Mouse (Mus musculus) CH12.LX (cell line): ENCODE data around the gene Fbxo5. TPM values are rescaled to one million over a fixed set of nuclear protein-coding genes. Genes with fewer than 3 reads are reported as not detected.

Source experiments
- DNase-seq: peaks from one replicate; pipeline ENCODE4 v3.0.0-alpha.2; 2013; ENCODE audit errors: extremely low read depth
- H3K27ac ChIP-seq: 2 replicates; pipeline ENCODE4 v1.5.1; 2012; ENCODE audit warnings: low read depth, mild to moderate bottlenecking, control low read depth, moderate library complexity; ENCODE audit not compliant: insufficient read depth
- H3K27me3 ChIP-seq: replicated peaks from 2 replicates; pipeline ENCODE3; 2012; ENCODE audit warnings: inconsistent platforms
- H3K36me3 ChIP-seq, 2 experiments: replicated peaks in 1 of 2; 2 replicates each; pipeline versions ENCODE3 to v1.6.1; 2012; ENCODE audit warnings: inconsistent platforms in 1 of 2, low read length in 1 of 2, mild to moderate bottlenecking in 1 of 2, mixed read lengths in 1 of 2, moderate library complexity in 1 of 2; ENCODE audit not compliant: control insufficient read depth in 1 of 2, insufficient read depth in 1 of 2
- H3K4me1 ChIP-seq, 2 experiments: 2 replicates each; pipeline ENCODE4 v1.6.1; 2012; ENCODE audit warnings: inconsistent platforms in 1 of 2, moderate library complexity in 1 of 2; ENCODE audit not compliant: insufficient read depth in 2 of 2, control insufficient read depth in 1 of 2
- H3K4me2 ChIP-seq: 2 replicates; pipeline ENCODE4 v1.6.1; 2012; ENCODE audit warnings: low read depth, mild to moderate bottlenecking, control low read depth; ENCODE audit not compliant: poor library complexity, insufficient read depth, severe bottlenecking
- H3K4me3 ChIP-seq, 3 experiments: fragments of 150-350 bp in 1 of 3; sonication (generic) in 1 of 3; replicated peaks in 1 of 3; 2 replicates each; pipeline versions ENCODE3 to v1.5.1; 2011 to 2012; ENCODE audit warnings: low read depth in 2 of 3, low read length in 2 of 3, mild to moderate bottlenecking in 2 of 3, moderate library complexity in 2 of 3, control low read depth in 1 of 3, improper control_type of control experiment in 1 of 3, inconsistent platforms in 1 of 3, mixed read lengths in 1 of 3; ENCODE audit not compliant: poor library complexity in 1 of 3
- H3K79me2 ChIP-seq: replicated peaks from 2 replicates; pipeline ENCODE4 v1.6.1; 2012; ENCODE audit warnings: mild to moderate bottlenecking, moderate library complexity; ENCODE audit not compliant: control insufficient read depth, poor library complexity, insufficient read depth, severe bottlenecking; ENCODE audit errors: extremely low read depth
- H3K9ac ChIP-seq: 2 replicates; pipeline ENCODE4 v1.6.1; 2012; ENCODE audit warnings: low read depth, mild to moderate bottlenecking, control low read depth, moderate library complexity; ENCODE audit not compliant: insufficient read depth
- H3K9me3 ChIP-seq: replicated peaks from 2 replicates; pipeline ENCODE3; 2012; ENCODE audit warnings: low read length, inconsistent platforms, mixed read lengths
- BHLHE40 ChIP-seq: IDR thresholded peaks from 2 replicates; pipeline ENCODE4 v1.6.1; 2011; ENCODE audit warnings: mild to moderate bottlenecking, low read depth, low read length, improper control_type of control experiment
- CHD1 ChIP-seq: IDR thresholded peaks from 2 replicates; pipeline ENCODE4 v1.6.1; 2012; ENCODE audit warnings: low read depth, low read length, improper control_type of control experiment, inconsistent platforms
- CTCF ChIP-seq, 2 experiments: IDR thresholded peaks in 1 of 2; conservative IDR thresholded peaks in 1 of 2; 2 replicates each; pipeline ENCODE4 v1.5.1; 2011 to 2012; ENCODE audit warnings: low read depth in 2 of 2, low read length in 2 of 2, improper control_type of control experiment in 1 of 2, inconsistent platforms in 1 of 2, mild to moderate bottlenecking in 1 of 2, moderate library complexity in 1 of 2
- E2F4 ChIP-seq: IDR thresholded peaks from 2 replicates; pipeline ENCODE4 v1.6.1; 2011; ENCODE audit warnings: low read depth, low read length, improper control_type of control experiment; ENCODE audit not compliant: insufficient replicate concordance
- ELF1 ChIP-seq: IDR thresholded peaks from 2 replicates; pipeline ENCODE4 v1.6.1; 2014; ENCODE audit warnings: low read depth, mild to moderate bottlenecking, inconsistent platforms, low read length, improper control_type of control experiment
- ETS1 ChIP-seq: conservative IDR thresholded peaks from 2 replicates; pipeline ENCODE4 v1.6.1; 2012; ENCODE audit warnings: low read depth, mild to moderate bottlenecking, inconsistent platforms, low read length, improper control_type of control experiment, moderate library complexity
- HCFC1 ChIP-seq: IDR thresholded peaks from 2 replicates; pipeline ENCODE4 v1.6.1; 2012; ENCODE audit warnings: low read depth, mild to moderate bottlenecking, inconsistent platforms, low read length, improper control_type of control experiment
- IRF4 ChIP-seq: IDR thresholded peaks from 2 replicates; pipeline ENCODE4 v1.6.1; 2014; ENCODE audit warnings: low read depth, mild to moderate bottlenecking, inconsistent platforms, low read length, improper control_type of control experiment
- JUN ChIP-seq: IDR thresholded peaks from 2 replicates; pipeline ENCODE4 v1.6.1; 2011; ENCODE audit warnings: low read depth, mild to moderate bottlenecking, low read length, improper control_type of control experiment, moderate library complexity; ENCODE audit not compliant: insufficient read depth
- JUND ChIP-seq: conservative IDR thresholded peaks from 2 replicates; pipeline ENCODE4 v1.6.1; 2011; ENCODE audit warnings: low read depth, low read length, improper control_type of control experiment
- KAT2A ChIP-seq: IDR thresholded peaks from 2 replicates; pipeline ENCODE4 v1.6.1; 2012; ENCODE audit warnings: low read length, improper control_type of control experiment, inconsistent platforms; ENCODE audit not compliant: insufficient replicate concordance
- MAFK ChIP-seq: IDR thresholded peaks from 2 replicates; pipeline ENCODE4 v1.6.1; 2011; ENCODE audit warnings: low read length, improper control_type of control experiment; ENCODE audit not compliant: insufficient replicate concordance
- MAZ ChIP-seq: IDR thresholded peaks from 2 replicates; pipeline ENCODE4 v1.6.1; 2012; ENCODE audit warnings: low read depth, mild to moderate bottlenecking, inconsistent platforms, low read length, improper control_type of control experiment, moderate library complexity
- MEF2A ChIP-seq: IDR thresholded peaks from 2 replicates; pipeline ENCODE4 v1.6.1; 2014; ENCODE audit warnings: low read depth, mild to moderate bottlenecking, inconsistent platforms, low read length, improper control_type of control experiment, borderline replicate concordance
- MXI1 ChIP-seq: IDR thresholded peaks from 2 replicates; pipeline ENCODE4 v1.6.1; 2011; ENCODE audit warnings: mild to moderate bottlenecking, low read depth, low read length, improper control_type of control experiment
- NELFE ChIP-seq: IDR thresholded peaks from 2 replicates; pipeline ENCODE4 v1.6.1; 2011; ENCODE audit warnings: low read depth, low read length, improper control_type of control experiment
- NRF1 ChIP-seq: IDR thresholded peaks from 2 replicates; pipeline ENCODE4 v1.6.1; 2014; ENCODE audit warnings: low read depth, mild to moderate bottlenecking, inconsistent platforms, low read length, improper control_type of control experiment, moderate library complexity
- POLR2A ChIP-seq: IDR thresholded peaks from 2 replicates; pipeline ENCODE4 v1.6.1; 2011; ENCODE audit warnings: low read depth, mild to moderate bottlenecking, improper control_type of control experiment, low read length
- POLR2AphosphoS2 ChIP-seq: IDR thresholded peaks from 2 replicates; pipeline ENCODE4 v1.6.1; 2011; ENCODE audit warnings: low read depth, low read length, improper control_type of control experiment
- SIN3A ChIP-seq: IDR thresholded peaks from 2 replicates; pipeline ENCODE4 v1.6.1; 2012; ENCODE audit warnings: low read length, improper control_type of control experiment, inconsistent platforms
- SMC3 ChIP-seq: IDR thresholded peaks from 2 replicates; pipeline ENCODE4 v1.6.1; 2011; ENCODE audit warnings: low read depth, low read length, improper control_type of control experiment
- TBP ChIP-seq: conservative IDR thresholded peaks from 2 replicates; pipeline ENCODE4 v1.6.1; 2011; ENCODE audit warnings: low read depth, low read length, improper control_type of control experiment
- TCF12 ChIP-seq: IDR thresholded peaks from 2 replicates; pipeline ENCODE4 v1.6.1; 2014; ENCODE audit warnings: low read depth, mild to moderate bottlenecking, inconsistent platforms, low read length, improper control_type of control experiment
- UBTF ChIP-seq: IDR thresholded peaks from 2 replicates; pipeline ENCODE4 v1.6.1; 2012; ENCODE audit warnings: low read depth, mild to moderate bottlenecking, inconsistent platforms, low read length, improper control_type of control experiment, moderate library complexity
- USF1 ChIP-seq: IDR thresholded peaks from 2 replicates; pipeline ENCODE4 v1.6.1; 2014; ENCODE audit warnings: low read depth, mild to moderate bottlenecking, inconsistent platforms, low read length, improper control_type of control experiment
- USF2 ChIP-seq: conservative IDR thresholded peaks from 2 replicates; pipeline ENCODE4 v1.6.1; 2011; ENCODE audit warnings: low read depth, low read length, improper control_type of control experiment
- ZKSCAN1 ChIP-seq: IDR thresholded peaks from 2 replicates; pipeline ENCODE4 v1.6.1; 2012; ENCODE audit warnings: low read depth, inconsistent platforms, low read length, improper control_type of control experiment, borderline replicate concordance
- ZMIZ1 ChIP-seq: IDR thresholded peaks from 2 replicates; pipeline ENCODE4 v1.6.1; 2012; ENCODE audit warnings: low read depth, mild to moderate bottlenecking, inconsistent platforms, low read length, improper control_type of control experiment
- ZNF384 ChIP-seq: IDR thresholded peaks from 2 replicates; pipeline ENCODE4 v1.6.1; 2012; ENCODE audit warnings: low read depth, low read length, improper control_type of control experiment, inconsistent platforms
- dilution Hi-C: fragments of 300-500 bp; cut with MboI; formaldehyde crosslinking; loops from 2 replicates; pipeline ENCODE4 v1.14.3; 2020; ENCODE audit warnings: low sequenced_read_pairs; ENCODE audit not compliant: extremely low pct_unique_long_range_greater_than_20kb, extremely low pct_ligation_motif_present
- in situ Hi-C: fragments of 300-500 bp; cut with MboI; formaldehyde crosslinking; loops from 3 replicates; pipeline ENCODE4 v1.14.3; 2019; ENCODE audit warnings: low sequenced_read_pairs, low pct_ligation_motif_present, low pct_unique_long_range_greater_than_20kb, mixed read lengths
- polyA plus RNA-seq: library from polyadenylated mRNA; unstranded; fragments of >175 nt; gene quantifications from 2 replicates; pipeline ENCODE4 v1.2.1, GENCODE M21; 2012; ENCODE audit warnings: low read depth; ENCODE audit not compliant: insufficient read length
- total RNA-seq, 2 experiments: library from RNA; depleted of rRNA; stranded (reverse); fragments of 300-350 nt in 1 of 2; fragments of >200 nt in 1 of 2; gene quantifications; 2 replicates each; pipeline ENCODE4 v1.2.3; 2012 to 2014

Fbxo5 gene
- total and polyA plus RNA-seq, 3 experiments: 34.8 to 68.2 (median 45.5) TPM

DNA sequence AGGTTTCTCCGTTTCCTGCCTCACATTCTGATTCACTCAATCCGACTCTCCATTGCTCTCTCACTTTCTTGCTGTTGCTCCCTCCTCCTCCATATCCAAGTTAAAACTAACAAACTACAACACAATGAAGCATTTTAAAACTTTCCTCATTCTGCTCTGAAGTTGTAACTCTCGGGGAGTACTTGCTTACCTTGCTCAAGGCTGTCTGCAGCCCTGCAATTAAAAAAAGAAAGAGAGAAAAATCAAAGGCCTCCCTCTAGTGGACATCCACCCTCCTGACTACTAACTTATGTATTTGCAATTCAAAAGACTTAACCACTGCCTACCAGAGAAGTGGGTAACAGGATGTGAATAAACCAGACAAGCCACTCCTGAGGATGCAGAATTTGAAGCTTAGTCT lies 19.4 kb upstream of the Fbxo5 start (continued):
- no peak for TF ChIP-seq ETS1
- TF ChIP-seq SIN3A: peak; percentile 15; the same call in 1 of the 2 replicates
- peak; percentile 46 for TF ChIP-seq SMC3
- TF ChIP-seq MAFK: no peak
- 0 out of 2 replicates have a peak, but pooled peaks have one; percentile 43 for TF ChIP-seq CHD1
- no peak for TF ChIP-seq ZMIZ1
- TF ChIP-seq ELF1: 0 out of 2 replicates have a peak, but pooled peaks have one; percentile 19

DNA sequence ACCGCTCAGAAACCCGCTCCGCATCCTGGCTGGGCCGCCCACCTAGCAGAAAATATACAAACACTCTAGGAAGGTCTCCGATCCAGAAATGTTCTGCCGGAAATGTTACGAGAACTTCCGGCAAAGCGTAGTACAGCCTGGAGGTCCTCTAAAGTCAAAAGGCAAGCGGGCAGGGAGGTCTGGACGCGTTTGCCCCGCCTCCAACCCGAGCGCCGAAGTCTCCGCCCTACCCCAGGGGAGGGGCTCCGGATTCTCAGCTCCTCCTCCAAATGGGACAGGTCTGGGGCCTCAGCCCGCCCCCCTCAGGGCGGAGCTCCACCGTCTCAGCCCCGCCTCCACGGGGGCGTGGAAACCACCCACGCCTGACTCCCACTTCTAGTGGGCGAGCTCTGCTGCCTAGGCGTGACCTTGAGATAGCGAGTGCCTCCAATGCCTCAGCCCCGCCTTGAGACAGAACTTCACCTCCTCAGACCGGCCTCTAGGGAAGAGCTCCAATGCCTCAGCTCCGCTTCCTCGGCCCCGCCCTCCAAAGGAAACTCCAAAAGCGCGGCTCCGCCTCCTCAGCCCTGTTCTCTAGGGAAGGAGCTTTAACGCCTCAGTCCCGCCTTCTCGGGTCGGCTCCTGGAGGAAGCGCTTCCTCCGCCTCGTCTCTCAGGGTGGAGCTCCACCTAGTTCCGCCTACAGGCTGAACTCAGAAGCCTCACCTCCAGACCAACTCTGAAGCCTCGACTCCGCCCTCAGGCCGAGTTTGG lies 18.5 kb upstream of the Fbxo5 start, which contains the start of gene Mtrf1l:
TSS of gene Mtrf1l (minus strand) at position 171 of the 752 bp plus-strand sequence.
- Histone ChIP-seq H3K79me2 (peaks cover 25% of the 10 kb centered on the region), H3K9me3 (no peaks in the 10 kb centered on the region), H3K27me3 (no peaks in the 10 kb centered on the region), H3K9ac (peak within 1 kb of the TSS; percentile 93), H3K4me1 (peaks cover 7 to 32% of the 10 kb centered on the region in 2 experiments), H3K27ac (peak within 1 kb of the TSS; percentile 83), H3K4me2 (peak within 1 kb of the TSS; percentile 91), H3K4me3 (peak within 1 kb of the TSS; percentile 89 to 98 (median 90)), H3K36me3 (peaks cover 19 to 33% of the 10 kb centered on the region in 2 experiments)
- dilution Hi-C loops (no loop called here), in situ Hi-C loops (loop anchor here (25.0 kb wide), 1 partner anchor 1238 kb away; the partner anchor contains the start of gene Ipcef1)
- peak; percentile 99 for DNase-seq
- no peak for TF ChIP-seq USF1
- TF ChIP-seq ZKSCAN1: no peak
- no peak for TF ChIP-seq USF2
- peak; percentile 78; the same call in 1 of the 2 replicates for TF ChIP-seq MAZ
- no peak for TF ChIP-seq UBTF
- TF ChIP-seq POLR2A: peak; percentile 73
- peak; percentile 63; the same call in 1 of the 2 replicates for TF ChIP-seq TBP
- TF ChIP-seq ELF1: peak; percentile 79
- TF ChIP-seq SIN3A: peak; percentile 63; the same call in 1 of the 2 replicates
- no peak for TF ChIP-seq CTCF (conservative IDR thresholded peaks at IDR 0.05 in 1 of 2, IDR thresholded peaks at IDR 0.05 in 1 of 2; ENCODE audit: low read depth in 2 of 2, low read length in 2 of 2)
- no peak for TF ChIP-seq MEF2A
- no peak for TF ChIP-seq JUN
- TF ChIP-seq HCFC1: peak; percentile 40
- no peak for TF ChIP-seq BHLHE40
- peak; percentile 73 for TF ChIP-seq NELFE
- peak; percentile 10 for TF ChIP-seq ZMIZ1
- peak; percentile 24; the same call in 1 of the 2 replicates for TF ChIP-seq POLR2AphosphoS2
- TF ChIP-seq IRF4: peak; percentile 37; the same call in 1 of the 2 replicates
- no peak for TF ChIP-seq NRF1
- no peak for TF ChIP-seq KAT2A
- no peak for TF ChIP-seq ZNF384
- peak; percentile 2; the same call in 1 of the 2 replicates for TF ChIP-seq MXI1
- TF ChIP-seq E2F4: no peak
- 0 out of 2 replicates have a peak, but pooled peaks have one; percentile 13 for TF ChIP-seq TCF12
- TF ChIP-seq ETS1: no peak
- TF ChIP-seq JUND: no peak
